Mouse (Mus musculus) liver, embryonic 11.5 days (tissue): Measurements from ENCODE around the gene Ugt1a8. TPM values are rescaled to one million over a fixed set of nuclear protein-coding genes. Genes with fewer than 3 reads are reported as not detected.
"Not testable (repeated sequence)": the region's sequence is repeated elsewhere in the genome, so short reads cannot be mapped to it uniquely, and the experiment has no call there.

ENCODE experiments used
- ATAC-seq: fragments of 200-750 bp; cut with Nextera tagmentation; replicated peaks from 2 replicates; pipeline ENCODE4 v1.8.0; 2017; ENCODE audit warnings: moderate number of reproducible peaks, mild to moderate bottlenecking, moderate TSS enrichment, moderate library complexity; ENCODE audit not compliant: low FRiP score
- DNase-seq: peaks from one replicate; pipeline ENCODE4 v3.0.0-alpha.2; 2017; ENCODE audit warnings: low spot score
- H3K27ac ChIP-seq: fragments of 300-500 bp; sonication (generic); 2 replicates; pipeline ENCODE4 v1.5.1; 2014; ENCODE audit warnings: mild to moderate bottlenecking, low read depth, low read length, control low read depth
- H3K27me3 ChIP-seq: fragments of 300-500 bp; sonication (generic); replicated peaks from 2 replicates; pipeline ENCODE4 v1.6.1; 2014; ENCODE audit warnings: low read length, mixed read lengths; ENCODE audit not compliant: control insufficient read depth, insufficient read depth
- H3K36me3 ChIP-seq: fragments of 300-500 bp; sonication (generic); 2 replicates; pipeline ENCODE4 v1.6.1; 2014; ENCODE audit warnings: mild to moderate bottlenecking, low read length, moderate library complexity, mixed read lengths; ENCODE audit not compliant: control insufficient read depth, insufficient read depth
- H3K4me1 ChIP-seq: fragments of 300-500 bp; sonication (generic); replicated peaks from 2 replicates; pipeline ENCODE4 v1.6.1; 2014; ENCODE audit warnings: low read length, mixed read lengths; ENCODE audit not compliant: control insufficient read depth, insufficient read depth
- H3K4me2 ChIP-seq: fragments of 300-500 bp; sonication (generic); 2 replicates; pipeline ENCODE4 v1.6.1; 2014; ENCODE audit warnings: mild to moderate bottlenecking, control low read depth, moderate library complexity
- H3K4me3 ChIP-seq: fragments of 300-500 bp; sonication (generic); 2 replicates; pipeline ENCODE4 v1.5.1; 2014; ENCODE audit warnings: low read depth, low read length, control low read depth
- H3K9ac ChIP-seq: fragments of 300-500 bp; sonication (generic); 2 replicates; pipeline ENCODE4 v1.6.1; 2014; ENCODE audit warnings: low read depth, low read length, control low read depth
- H3K9me3 ChIP-seq: fragments of 300-500 bp; sonication (generic); 2 replicates; pipeline ENCODE4 v1.6.1; 2016; ENCODE audit warnings: low read length, inconsistent platforms, mixed read lengths; ENCODE audit not compliant: control insufficient read depth
- WGBS: fragments of 180-500 bp; shearing (Covaris S2); extraction: QIAGEN DNeasy Blood & Tissue Kit; methylation state at CpG from one replicate; pipeline ENCODE4 v1.1.7; 2014; 5-methylcytosine and 5-hydroxymethylcytosine counted together
- polyA plus RNA-seq: library from polyadenylated mRNA; unstranded; fragments of >200 nt; fragmentation: Nextera tagmentation; extraction: Ambion mirVana; gene quantifications from 2 replicates; pipeline ENCODE4 v1.2.1, GENCODE M21; 2014

Gene Ugt1a8
- not detected in 2 replicates for polyA plus RNA-seq

GRCm38 (mm10) chr1:88087513-88087912 lies at the start of gene Ugt1a8:
Gene Ugt1a8 (plus strand): TSS chr1:88087813.
- H3K4me3 ChIP-seq = no peak within 1 kb of the TSS
- 75% methylated on average over 3 of the region's 3 CpGs for WGBS
- no peaks in the 10 kb centered on the region for H3K4me1 ChIP-seq
- H3K27ac ChIP-seq = no peak within 1 kb of the TSS
- no peak within 1 kb of the TSS for H3K4me2 ChIP-seq
- H3K36me3 ChIP-seq = no peaks in the 10 kb centered on the region
- H3K9me3 ChIP-seq = no peaks in the 10 kb centered on the region
- ATAC-seq (no peak), DNase-seq (no peak)
- no peak within 1 kb of the TSS for H3K9ac ChIP-seq
- no peaks in the 10 kb centered on the region for H3K27me3 ChIP-seq

GRCm38 (mm10) chr1:88043044-88043443 lies 44.6 kb upstream of the Ugt1a8 start:
- DNase-seq, H3K36me3 ChIP-seq, H3K27me3 ChIP-seq, H3K4me3 ChIP-seq, ATAC-seq, H3K4me2 ChIP-seq, H3K4me1 ChIP-seq, H3K9ac ChIP-seq, H3K27ac ChIP-seq, H3K9me3 ChIP-seq: not testable (repeated sequence)
- 52% methylated on average over 1 of the region's 2 CpGs for WGBS

- not testable (repeated sequence) for H3K9ac ChIP-seq, H3K4me2 ChIP-seq, H3K9me3 ChIP-seq, H3K4me3 ChIP-seq, H3K27ac ChIP-seq, H3K4me1 ChIP-seq, H3K36me3 ChIP-seq, DNase-seq, ATAC-seq, H3K27me3 ChIP-seq
- WGBS = 69% methylated on average over 3 of the region's 5 CpGs
These were observed 42.7 kb upstream of the Ugt1a8 start for GRCm38 (mm10) chr1:88044832-88045437.

GRCm38 (mm10) chr1:88047408-88047807 lies 40.2 kb upstream of the Ugt1a8 start:
- WGBS = 64% methylated on average over 2 of the region's 2 CpGs
- not testable (repeated sequence) for H3K4me3 ChIP-seq, H3K27me3 ChIP-seq, H3K9me3 ChIP-seq, H3K27ac ChIP-seq, H3K36me3 ChIP-seq, H3K9ac ChIP-seq, H3K4me2 ChIP-seq, DNase-seq, H3K4me1 ChIP-seq, ATAC-seq

GRCm38 (mm10) chr1:88055088-88055487 lies 32.5 kb upstream of the Ugt1a8 start, which contains the start of gene Ugt1a10:
Gene Ugt1a10 (plus strand): TSS chr1:88055388.
- Histone ChIP-seq H3K27ac (no peak within 1 kb of the TSS), H3K36me3 (no peaks in the 10 kb centered on the region), H3K9ac (no peak within 1 kb of the TSS), H3K9me3 (no peaks in the 10 kb centered on the region), H3K4me3 (no peak within 1 kb of the TSS), H3K4me1 (no peaks in the 10 kb centered on the region), H3K4me2 (no peak within 1 kb of the TSS), H3K27me3 (no peaks in the 10 kb centered on the region)
- 65% methylated on average over 1 of the region's 1 CpGs for WGBS
- no peak for ATAC-seq
- DNase-seq = no peak

- not testable (repeated sequence) for H3K4me3 ChIP-seq, H3K27me3 ChIP-seq, H3K9ac ChIP-seq, H3K36me3 ChIP-seq, H3K4me1 ChIP-seq, ATAC-seq, H3K27ac ChIP-seq, H3K9me3 ChIP-seq, DNase-seq, H3K4me2 ChIP-seq
- 85% methylated on average over 1 of the region's 2 CpGs for WGBS
These were observed 21.0 kb upstream of the Ugt1a8 start for GRCm38 (mm10) chr1:88066472-88067102.

GRCm38 (mm10) chr1:88070495-88070894 lies 17.1 kb upstream of the Ugt1a8 start, which contains the start of gene Ugt1a9:
Gene Ugt1a9 (plus strand): TSS chr1:88070800.
- Histone ChIP-seq H3K27me3 (no peaks in the 10 kb centered on the region), H3K36me3 (no peaks in the 10 kb centered on the region), H3K4me1 (no peaks in the 10 kb centered on the region), H3K4me2 (no peak within 1 kb of the TSS), H3K27ac (no peak within 1 kb of the TSS), H3K4me3 (no peak within 1 kb of the TSS), H3K9me3 (no peaks in the 10 kb centered on the region), H3K9ac (no peak within 1 kb of the TSS)
- 57% methylated on average over 2 of the region's 2 CpGs for WGBS
- DNase-seq (no peak), ATAC-seq (no peak)

GRCm38 (mm10) chr1:88070902-88071301 lies 16.7 kb upstream of the Ugt1a8 start:
- no peak overlapping the region for H3K4me3 ChIP-seq
- H3K36me3 ChIP-seq = no peaks in the 10 kb centered on the region
- no peaks in the 10 kb centered on the region for H3K9me3 ChIP-seq
- DNase-seq (no peak), ATAC-seq (no peak)
- no peaks in the 10 kb centered on the region for H3K27me3 ChIP-seq
- 73% methylated on average over 4 of the region's 4 CpGs for WGBS
- no peaks in the 10 kb centered on the region for H3K4me1 ChIP-seq
- H3K27ac ChIP-seq = no peak overlapping the region
- H3K4me2 ChIP-seq = no peak overlapping the region
- H3K9ac ChIP-seq = no peak overlapping the region

- no peaks in the 10 kb centered on the region for H3K27me3 ChIP-seq
- no peaks in the 10 kb centered on the region for H3K4me1 ChIP-seq
These were observed 13.1 kb upstream of the Ugt1a8 start for GRCm38 (mm10) chr1:88074471-88074870.

More at GRCm38 (mm10) chr1:88074471-88074870, 13.1 kb upstream of the Ugt1a8 start:
- Histone ChIP-seq H3K4me3 (no peak overlapping the region), H3K27ac (no peak overlapping the region), H3K9ac (no peak overlapping the region), H3K36me3 (no peaks in the 10 kb centered on the region), H3K9me3 (no peaks in the 10 kb centered on the region), H3K4me2 (no peak overlapping the region)
- 82% methylated on average over 2 of the region's 2 CpGs for WGBS
- ATAC-seq (no peak), DNase-seq (no peak)
